Comparison of ENCODE assay signal across 8 mouse cellular contexts in genomic region chr7:29290691-29291485, GRCm38 (mm10). TPM values are rescaled to one million over a fixed set of nuclear protein-coding genes. Genes with fewer than 3 reads are reported as not detected.
DNase-seq lines count a peak whose midpoint lies in the region; ATAC-seq and TF ChIP-seq lines count a peak whose summit lies in the region.

No protein-coding gene starts in this region.

- H3K4me3 ChIP-seq in kidney, postnatal 0 days (replicated peaks; ENCODE audit: low read depth, low read length) = no peak overlapping the region
- H3K4me3 ChIP-seq in heart, embryonic 16.5 days (ENCODE audit: low read length) = peak overlapping the region; percentile 9; the same call in 1 of the 2 replicates

- WGBS in kidney, postnatal 0 days = 40% methylated on average over 11 of the region's 11 CpGs
- WGBS in heart, embryonic 16.5 days = 57% methylated on average over 11 of the region's 11 CpGs

- TF ChIP-seq CTCF in kidney, postnatal 0 days (IDR thresholded peaks at IDR 0.05; ENCODE audit: low read depth) = no peak

- no peaks in the 10 kb centered on the region for H3K36me3 ChIP-seq in kidney, postnatal 0 days (ENCODE audit: insufficient read depth, low read length)
- no peaks in the 10 kb centered on the region for H3K36me3 ChIP-seq in heart, embryonic 16.5 days (ENCODE audit: control insufficient read depth, insufficient read depth)

- DNase-seq in kidney, postnatal 0 days (ENCODE audit: low spot score) = no peak
- DNase-seq in kidney, postnatal 14 days = no peak
- DNase-seq in cerebellum, postnatal 25 days = peak; percentile 30 to 40
- peak; percentile 46 for DNase-seq in neural tube, embryonic 10.5 days (ENCODE audit: extremely low spot score, low spot score)
- no peak for DNase-seq in adrenal gland, postnatal 14 days
- DNase-seq in kidney, adult 11 months = no peak

- H3K4me1 ChIP-seq in kidney, postnatal 0 days (replicated peaks; ENCODE audit: insufficient read depth, low read length) = peaks cover 26% of the 10 kb centered on the region
- peaks cover 19% of the 10 kb centered on the region for H3K4me1 ChIP-seq in heart, embryonic 16.5 days (ENCODE audit: control insufficient read depth, insufficient read depth, low read length)

- no peaks in the 10 kb centered on the region for H3K27me3 ChIP-seq in kidney, postnatal 0 days (ENCODE audit: insufficient read depth, low read length)
- peaks cover 5% of the 10 kb centered on the region; the same call in 1 of the 2 replicates for H3K27me3 ChIP-seq in heart, embryonic 16.5 days (ENCODE audit: control insufficient read depth, insufficient read depth, low read length)

- no peak overlapping the region for H3K9ac ChIP-seq in kidney, postnatal 0 days (ENCODE audit: low read depth, low read length)
- peak overlapping the region; percentile 35 for H3K9ac ChIP-seq in heart, embryonic 16.5 days (ENCODE audit: low read length)

- no peaks in the 10 kb centered on the region for H3K9me3 ChIP-seq in kidney, postnatal 0 days (replicated peaks; ENCODE audit: low read length)
- H3K9me3 ChIP-seq in heart, embryonic 16.5 days (replicated peaks; ENCODE audit: control insufficient read depth, low read length) = no peaks in the 10 kb centered on the region

- ATAC-seq in kidney, postnatal 0 days (replicated peaks; ENCODE audit: low FRiP score, low read depth) = no peak
- ATAC-seq in heart, embryonic 16.5 days (replicated peaks; ENCODE audit: extremely low read depth, insufficient read depth, low FRiP score) = no peak
- ATAC-seq in megakaryocyte progenitor cell, adult 5-6 weeks (replicated peaks; ENCODE audit: poor library complexity) = no peak

- peak overlapping the region; percentile 88 for H3K4me2 ChIP-seq in kidney, postnatal 0 days (ENCODE audit: low read length)
- peak overlapping the region; percentile 92 for H3K4me2 ChIP-seq in heart, embryonic 16.5 days (ENCODE audit: low read depth, low read length)

- H3K27ac ChIP-seq in kidney, postnatal 0 days = peak overlapping the region; percentile 75
- H3K27ac ChIP-seq in heart, embryonic 16.5 days (ENCODE audit: low read length) = peak overlapping the region; percentile 56

RNA-seq across cellular contexts. Expression of gene Ppp1r14a, which starts 1.8 kb away (rescaled TPM):
- polyA plus RNA-seq in kidney, postnatal 0 days (2015; fragmentation: Nextera tagmentation; extraction: Ambion mirVana) = 21.6 and 25.0 TPM in 2 replicates
- 14.2 and 25.4 TPM in 2 replicates for polyA plus RNA-seq in heart, embryonic 16.5 days (2015; fragmentation: Nextera tagmentation; extraction: Ambion mirVana)
- total RNA-seq in adrenal gland, postnatal 14 days (2021) = 10.9 and 12.4 TPM in 2 replicates
- total RNA-seq in megakaryocyte progenitor cell, adult 5-6 weeks (2015) = not detected in 2 replicates
- 1.1 TPM in 1 of 2 replicates, not detected in the other for total RNA-seq in megakaryocyte progenitor cell, adult 5-6 weeks (2017)

RNA-seq across cellular contexts. Expression of gene Spint2, which starts 9.2 kb away (rescaled TPM):
- polyA plus RNA-seq in kidney, postnatal 0 days (2015; fragmentation: Nextera tagmentation; extraction: Ambion mirVana) = 460 and 496 TPM in 2 replicates
- 114 and 116 TPM in 2 replicates for polyA plus RNA-seq in heart, embryonic 16.5 days (2015; fragmentation: Nextera tagmentation; extraction: Ambion mirVana)
- total RNA-seq in adrenal gland, postnatal 14 days (2021) = 29.0 and 31.5 TPM in 2 replicates
- 60.8 and 62.8 TPM in 2 replicates for total RNA-seq in megakaryocyte progenitor cell, adult 5-6 weeks (2015)
- total RNA-seq in megakaryocyte progenitor cell, adult 5-6 weeks (2017) = 21.2 and 34.1 TPM in 2 replicates

RNA-seq across cellular contexts. Expression of gene Dpf1, which starts 12.9 kb away (rescaled TPM):
- 0.70 and 0.72 TPM in 2 replicates for polyA plus RNA-seq in kidney, postnatal 0 days (2015; fragmentation: Nextera tagmentation; extraction: Ambion mirVana)
- polyA plus RNA-seq in heart, embryonic 16.5 days (2015; fragmentation: Nextera tagmentation; extraction: Ambion mirVana) = 2.0 and 3.0 TPM in 2 replicates
- 1.8 and 2.4 TPM in 2 replicates for total RNA-seq in adrenal gland, postnatal 14 days (2021)
- total RNA-seq in megakaryocyte progenitor cell, adult 5-6 weeks (2015) = 0.05 and 0.73 TPM in 2 replicates
- 0.10 TPM in 1 of 2 replicates, not detected in the other for total RNA-seq in megakaryocyte progenitor cell, adult 5-6 weeks (2017)

RNA-seq across cellular contexts. Expression of gene 2200002D01Rik, which starts 42.6 kb away (rescaled TPM):
- 23.7 and 24.1 TPM in 2 replicates for polyA plus RNA-seq in kidney, postnatal 0 days (2015; fragmentation: Nextera tagmentation; extraction: Ambion mirVana)
- 7.6 and 10.3 TPM in 2 replicates for polyA plus RNA-seq in heart, embryonic 16.5 days (2015; fragmentation: Nextera tagmentation; extraction: Ambion mirVana)
- total RNA-seq in adrenal gland, postnatal 14 days (2021) = 2.4 and 2.7 TPM in 2 replicates
- 0.20 TPM in 1 of 2 replicates, not detected in the other for total RNA-seq in megakaryocyte progenitor cell, adult 5-6 weeks (2015)
- total RNA-seq in megakaryocyte progenitor cell, adult 5-6 weeks (2017) = 1.4 TPM in 1 of 2 replicates, not detected in the other

RNA-seq across cellular contexts. Expression of gene Yif1b, which starts 52.8 kb away (rescaled TPM):
- polyA plus RNA-seq in kidney, postnatal 0 days (2015; fragmentation: Nextera tagmentation; extraction: Ambion mirVana) = 121 and 131 TPM in 2 replicates
- polyA plus RNA-seq in heart, embryonic 16.5 days (2015; fragmentation: Nextera tagmentation; extraction: Ambion mirVana) = 116 and 125 TPM in 2 replicates
- 77.1 and 81.0 TPM in 2 replicates for total RNA-seq in adrenal gland, postnatal 14 days (2021)
- 75.8 and 77.8 TPM in 2 replicates for total RNA-seq in megakaryocyte progenitor cell, adult 5-6 weeks (2015)
- total RNA-seq in megakaryocyte progenitor cell, adult 5-6 weeks (2017) = 28.2 and 34.1 TPM in 2 replicates

Comparison
In these comparisons a context has a peak if more than half of its experiments do, and no peak if none do; other contexts are left out.
1. DNase-seq: peak in cerebellum, postnatal 25 days (2 of 2) and neural tube, embryonic 10.5 days (single experiment); none in kidney, postnatal 0 days (single experiment), kidney, postnatal 14 days (single experiment), adrenal gland, postnatal 14 days (single experiment) and kidney, adult 11 months (single experiment).